Mouse (Mus musculus): ENCODE results near the gene Zc3h4. TPM values are rescaled to one million over a fixed set of nuclear protein-coding genes. Genes with fewer than 3 reads are reported as not detected.

The Zc3h4 gene
- polyA plus RNA-seq, 1 experiment = 47.2 TPM

DNA sequence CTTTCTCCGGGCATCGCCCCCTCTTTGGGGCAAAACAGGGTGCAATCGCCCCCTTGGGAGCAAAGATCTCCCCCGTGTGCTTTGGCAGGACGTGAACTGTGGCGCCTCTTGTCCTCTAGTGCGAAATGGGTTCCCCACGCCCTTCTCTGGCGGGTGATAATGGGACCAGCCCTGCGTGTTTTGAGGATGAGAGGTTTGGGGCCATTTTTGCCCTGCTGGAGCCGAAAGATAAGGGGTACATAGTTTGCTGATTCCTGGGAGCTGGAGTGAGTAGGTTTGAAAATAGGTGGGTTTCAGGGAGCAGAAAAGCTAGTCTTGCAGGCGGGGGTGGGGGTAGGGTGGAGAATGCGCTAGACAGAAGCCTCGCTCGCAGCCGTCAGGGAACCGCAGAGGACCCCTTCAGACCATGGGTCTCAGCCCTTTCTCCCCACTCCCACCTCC lies 1.3 kb downstream of the Zc3h4 start:
- no peaks in the 10 kb centered on the region for H3K27me3 ChIP-seq (ENCODE audit: control insufficient read depth, insufficient read depth, low read length)
- peaks cover 29% of the 10 kb centered on the region for H3K4me1 ChIP-seq (ENCODE audit: control insufficient read depth, insufficient read depth, insufficient read length)
- DNase-seq (ENCODE audit: low read depth in 1 of 2, low spot score in 2 of 2) = peak in 1 of 2 experiments; percentile 56
- TF ChIP-seq CTCF (IDR thresholded peaks at IDR 0.05; ENCODE audit: extremely low read depth, insufficient read depth, insufficient read length, insufficient replicate concordance) = no peak
- TF ChIP-seq POLR2A (IDR thresholded peaks at IDR 0.05; ENCODE audit: low read depth, low read length) = peak; percentile 28
- WGBS = under 1% methylated on average over 17 of the region's 17 CpGs
- H3K4me3 ChIP-seq (ENCODE audit: extremely low read depth, insufficient read depth, insufficient read length) = peak overlapping the region; percentile 93
- H3K36me3 ChIP-seq (ENCODE audit: control insufficient read depth, insufficient read depth, low read length) = 0 out of 2 replicates have a peak, but pooled peaks cover 1% of the 10 kb centered on the region
- H3K27ac ChIP-seq (ENCODE audit: insufficient read depth, low read length) = peak overlapping the region; percentile 100

DNA sequence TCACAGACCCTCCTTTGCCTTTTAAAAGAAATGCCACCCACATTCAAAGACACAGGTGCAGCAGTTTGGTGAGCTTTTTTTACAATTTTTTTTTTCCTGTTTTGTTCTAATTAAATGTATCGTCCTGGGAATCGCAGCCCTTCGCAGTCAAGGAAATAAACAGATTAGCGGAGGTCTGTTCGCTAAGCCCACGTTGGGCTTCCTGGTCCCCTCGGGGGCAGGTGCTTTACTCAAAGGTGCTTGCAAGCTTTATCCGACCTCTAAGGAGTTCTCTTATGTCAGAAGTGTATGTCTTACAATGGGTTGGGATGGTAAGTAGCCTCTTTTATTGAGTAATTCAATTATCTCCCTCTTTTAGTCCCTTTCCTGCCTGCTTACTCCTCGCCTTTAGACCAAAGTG lies 1.7 kb downstream of the Zc3h4 start:
- H3K4me1 ChIP-seq (ENCODE audit: control insufficient read depth, insufficient read depth, insufficient read length) = peaks cover 29% of the 10 kb centered on the region

DNA sequence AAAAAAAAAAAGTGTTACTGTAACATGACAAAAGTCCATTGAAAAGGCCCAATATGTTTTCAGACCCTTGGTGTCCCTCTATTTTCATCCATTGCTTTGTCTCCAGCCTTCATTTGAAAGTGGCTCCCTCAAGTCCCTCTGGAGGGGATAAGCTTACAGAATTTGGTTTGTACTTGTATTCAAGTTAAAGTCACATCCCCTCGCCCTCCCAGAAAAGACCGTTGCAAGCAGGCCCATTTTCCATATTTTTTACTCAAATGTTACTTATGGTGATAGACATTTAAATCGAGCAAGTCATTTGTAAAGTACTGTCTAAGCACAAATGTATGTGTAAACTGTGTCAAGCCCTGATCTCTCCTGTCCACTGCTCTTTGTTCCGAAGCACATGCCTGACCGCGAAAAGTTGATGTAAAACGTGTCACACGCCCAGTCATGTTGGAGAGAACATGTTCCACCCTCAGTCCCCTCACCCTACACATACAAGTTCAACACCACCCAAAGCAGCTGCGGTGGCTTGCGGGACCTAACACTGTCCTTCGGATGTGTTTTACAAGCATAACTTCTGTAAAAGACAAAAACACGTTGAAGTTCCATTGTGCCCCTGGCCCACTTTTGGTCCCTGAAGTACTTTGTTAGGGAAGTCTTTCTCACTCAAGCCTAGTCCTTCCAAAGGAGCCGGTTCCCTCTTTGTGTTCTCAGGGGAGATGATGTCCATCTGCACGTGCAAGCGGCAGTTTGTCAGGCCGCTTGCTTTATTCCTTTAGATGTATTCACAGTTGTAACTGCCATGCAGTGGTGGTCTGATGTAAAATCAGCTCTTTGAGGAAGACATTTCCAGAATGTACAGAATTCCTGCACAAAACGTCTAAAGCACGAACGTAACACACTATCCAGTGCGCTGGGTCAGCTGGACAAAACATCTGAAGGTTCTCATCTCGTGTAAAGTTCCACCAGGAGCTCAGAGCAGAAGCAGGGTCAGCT lies 2.5 kb downstream of the Zc3h4 start:
- no peak for TF ChIP-seq POLR2A (IDR thresholded peaks at IDR 0.05; ENCODE audit: low read depth, low read length)
- no peak for TF ChIP-seq CTCF (IDR thresholded peaks at IDR 0.05; ENCODE audit: extremely low read depth, insufficient read depth, insufficient read length, insufficient replicate concordance)
- peaks cover 29% of the 10 kb centered on the region for H3K4me1 ChIP-seq (ENCODE audit: control insufficient read depth, insufficient read depth, insufficient read length)
- DNase-seq (ENCODE audit: low read depth in 1 of 2, low spot score in 2 of 2) = peak in 1 of 2 experiments; percentile 19
- H3K36me3 ChIP-seq (ENCODE audit: control insufficient read depth, insufficient read depth, low read length) = 0 out of 2 replicates have a peak, but pooled peaks cover 1% of the 10 kb centered on the region
- WGBS = 5% methylated on average over 21 of the region's 21 CpGs
- H3K27ac ChIP-seq (ENCODE audit: insufficient read depth, low read length) = peak overlapping the region; percentile 70
- H3K4me3 ChIP-seq (ENCODE audit: extremely low read depth, insufficient read depth, insufficient read length) = peak overlapping the region; percentile 20
- H3K27me3 ChIP-seq (ENCODE audit: control insufficient read depth, insufficient read depth, low read length) = no peaks in the 10 kb centered on the region

More for the DNA sequence above, 1.7 kb downstream of the Zc3h4 start:
- no peaks in the 10 kb centered on the region for H3K27me3 ChIP-seq (ENCODE audit: control insufficient read depth, insufficient read depth, low read length)
- H3K27ac ChIP-seq (ENCODE audit: insufficient read depth, low read length) = peak overlapping the region; percentile 100
- under 1% methylated on average over 9 of the region's 9 CpGs for WGBS
- H3K4me3 ChIP-seq (ENCODE audit: extremely low read depth, insufficient read depth, insufficient read length) = peak overlapping the region; percentile 93
- TF ChIP-seq CTCF (IDR thresholded peaks at IDR 0.05; ENCODE audit: extremely low read depth, insufficient read depth, insufficient read length, insufficient replicate concordance) = no peak
- 0 out of 2 replicates have a peak, but pooled peaks cover 1% of the 10 kb centered on the region for H3K36me3 ChIP-seq (ENCODE audit: control insufficient read depth, insufficient read depth, low read length)
- no peak for DNase-seq (ENCODE audit: low read depth in 1 of 2, low spot score in 2 of 2)

DNA sequence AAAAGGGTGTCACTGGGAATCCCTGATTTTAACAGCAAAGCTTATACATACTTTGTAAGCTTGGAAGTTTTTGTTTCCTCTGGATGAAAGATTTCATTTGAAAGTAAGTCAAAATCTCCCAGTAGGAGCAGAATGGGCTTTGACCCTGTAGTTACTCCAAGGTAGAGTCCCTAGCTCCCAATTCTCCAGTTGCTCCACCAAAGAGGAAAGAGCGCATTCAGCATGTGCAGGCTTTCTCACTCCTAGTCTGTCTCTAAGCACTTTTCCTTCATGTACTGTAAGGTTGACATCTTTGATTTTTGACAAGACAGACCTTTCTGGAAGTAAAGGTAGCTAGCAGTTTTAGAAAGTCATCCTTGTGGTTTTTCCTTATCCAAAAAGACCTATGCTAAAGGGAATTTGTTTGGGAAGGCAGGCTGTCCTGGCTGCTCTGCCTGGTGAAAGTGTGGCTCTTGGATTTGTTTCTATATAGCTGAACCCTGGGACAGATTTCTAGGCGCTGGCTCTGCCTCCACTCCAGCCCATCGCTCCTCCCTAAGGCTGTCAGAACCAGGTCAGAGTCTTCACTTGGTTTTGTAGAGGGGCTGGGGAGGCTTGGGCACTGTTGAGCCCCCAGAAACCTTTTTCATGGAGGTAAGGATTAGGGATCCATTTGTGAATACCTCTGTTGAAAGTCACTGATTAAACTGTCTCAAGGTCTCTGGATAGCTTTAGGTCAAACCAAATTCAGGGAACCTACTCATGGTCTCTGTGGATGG lies 3.8 kb downstream of the Zc3h4 start:
- Histone ChIP-seq H3K27me3 (ENCODE audit: control insufficient read depth, insufficient read depth, low read length) (no peaks in the 10 kb centered on the region), H3K36me3 (ENCODE audit: control insufficient read depth, insufficient read depth, low read length) (0 out of 2 replicates have a peak, but pooled peaks cover 1% of the 10 kb centered on the region), H3K4me3 (ENCODE audit: extremely low read depth, insufficient read depth, insufficient read length) (no peak overlapping the region), H3K27ac (ENCODE audit: insufficient read depth, low read length) (peak overlapping the region; percentile 98), H3K4me1 (ENCODE audit: control insufficient read depth, insufficient read depth, insufficient read length) (peaks cover 29% of the 10 kb centered on the region)
- TF ChIP-seq CTCF (IDR thresholded peaks at IDR 0.05; ENCODE audit: extremely low read depth, insufficient read depth, insufficient read length, insufficient replicate concordance) (no peak), POLR2A (IDR thresholded peaks at IDR 0.05; ENCODE audit: low read depth, low read length) (no peak)
- WGBS = 69% methylated on average over 3 of the region's 3 CpGs
- no peak for DNase-seq (ENCODE audit: low read depth in 1 of 2, low spot score in 2 of 2)

DNA sequence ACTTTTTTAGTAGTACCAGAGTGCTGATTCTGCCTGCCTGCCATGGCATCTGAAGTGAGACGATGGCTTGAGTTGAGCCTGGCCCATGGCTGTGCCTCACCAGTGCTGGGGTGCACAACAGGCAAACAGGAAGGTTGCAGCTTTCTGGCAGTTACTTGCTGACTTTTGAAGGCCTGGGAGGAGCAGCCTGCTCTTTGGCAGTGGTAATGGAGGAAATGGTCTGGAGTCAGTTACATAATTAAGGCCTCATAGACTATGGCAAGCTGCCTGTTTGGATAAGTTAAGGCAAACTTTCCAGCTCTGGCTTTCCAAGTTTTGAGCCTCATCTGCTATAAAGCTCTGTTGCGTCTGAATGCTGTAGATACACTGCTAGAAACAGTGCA lies 4.4 kb downstream of the Zc3h4 start:
- DNase-seq (ENCODE audit: low read depth in 1 of 2, low spot score in 2 of 2) = peak in 1 of 2 experiments; percentile 28
- WGBS = 29% methylated on average over 2 of the region's 2 CpGs

DNA sequence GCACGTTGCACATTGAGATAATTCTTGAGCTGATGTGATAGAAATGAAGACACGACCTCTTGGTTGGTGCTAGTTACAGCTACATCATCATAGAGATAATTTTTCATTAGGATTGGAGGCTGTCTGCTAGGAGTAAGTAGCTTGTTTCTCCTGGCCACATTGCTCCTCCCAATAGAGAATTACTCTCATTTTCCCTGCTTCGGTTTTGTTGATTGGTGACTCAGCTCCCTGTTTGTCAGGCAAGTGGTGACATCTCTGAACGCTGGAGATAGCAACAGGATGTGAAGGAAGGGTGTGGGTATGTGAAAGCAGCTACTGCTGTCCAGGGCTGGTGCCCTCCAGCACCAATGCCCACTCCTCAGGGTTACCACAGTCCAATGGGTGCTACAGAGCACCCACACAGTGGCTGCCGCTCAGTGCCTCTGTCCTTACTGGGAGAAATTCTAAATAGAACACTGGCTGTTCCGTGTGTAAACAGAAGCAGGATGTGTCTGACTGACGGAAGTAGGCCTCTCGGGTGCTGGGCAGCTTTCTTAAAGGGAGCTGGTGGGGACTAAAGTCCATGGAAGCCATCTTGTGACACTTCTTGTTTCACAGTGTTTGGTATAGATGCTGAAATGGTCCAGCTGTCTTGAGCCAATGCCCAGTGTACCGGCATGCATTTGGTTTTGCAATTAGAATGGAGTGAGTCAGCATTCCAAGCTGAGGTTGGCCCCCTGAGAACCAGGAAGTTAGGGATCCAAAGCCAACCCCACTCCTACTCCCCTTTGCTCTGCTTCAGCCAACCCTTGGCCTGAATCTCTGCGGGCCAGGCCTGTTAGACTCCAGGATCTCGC lies 5.0 kb downstream of the Zc3h4 start:
- Histone ChIP-seq H3K4me1 (ENCODE audit: control insufficient read depth, insufficient read depth, insufficient read length) (peaks cover 29% of the 10 kb centered on the region), H3K4me3 (ENCODE audit: extremely low read depth, insufficient read depth, insufficient read length) (peak overlapping the region; percentile 26; the same call in 1 of the 2 replicates), H3K27ac (ENCODE audit: insufficient read depth, low read length) (peak overlapping the region; percentile 98), H3K27me3 (ENCODE audit: control insufficient read depth, insufficient read depth, low read length) (no peaks in the 10 kb centered on the region), H3K36me3 (ENCODE audit: control insufficient read depth, insufficient read depth, low read length) (0 out of 2 replicates have a peak, but pooled peaks cover 1% of the 10 kb centered on the region)
- TF ChIP-seq CTCF (IDR thresholded peaks at IDR 0.05; ENCODE audit: extremely low read depth, insufficient read depth, insufficient read length, insufficient replicate concordance) = no peak
- TF ChIP-seq POLR2A (IDR thresholded peaks at IDR 0.05; ENCODE audit: low read depth, low read length) = no peak; the same call in none of the 2 replicates
- peak in 1 of 2 experiments; percentile 29 for DNase-seq (ENCODE audit: low read depth in 1 of 2, low spot score in 2 of 2)
- 13% methylated on average over 11 of the region's 11 CpGs for WGBS

More for the DNA sequence above, 4.4 kb downstream of the Zc3h4 start:
- Histone ChIP-seq H3K27me3 (ENCODE audit: control insufficient read depth, insufficient read depth, low read length) (no peaks in the 10 kb centered on the region), H3K36me3 (ENCODE audit: control insufficient read depth, insufficient read depth, low read length) (0 out of 2 replicates have a peak, but pooled peaks cover 1% of the 10 kb centered on the region), H3K27ac (ENCODE audit: insufficient read depth, low read length) (peak overlapping the region; percentile 98), H3K4me1 (ENCODE audit: control insufficient read depth, insufficient read depth, insufficient read length) (peaks cover 29% of the 10 kb centered on the region), H3K4me3 (ENCODE audit: extremely low read depth, insufficient read depth, insufficient read length) (no peak overlapping the region)
- TF ChIP-seq POLR2A (IDR thresholded peaks at IDR 0.05; ENCODE audit: low read depth, low read length) (peak; percentile 40), CTCF (IDR thresholded peaks at IDR 0.05; ENCODE audit: extremely low read depth, insufficient read depth, insufficient read length, insufficient replicate concordance) (no peak)
